ENCODE assay signal across 8 mouse cellular contexts in the genomic region with DNA sequence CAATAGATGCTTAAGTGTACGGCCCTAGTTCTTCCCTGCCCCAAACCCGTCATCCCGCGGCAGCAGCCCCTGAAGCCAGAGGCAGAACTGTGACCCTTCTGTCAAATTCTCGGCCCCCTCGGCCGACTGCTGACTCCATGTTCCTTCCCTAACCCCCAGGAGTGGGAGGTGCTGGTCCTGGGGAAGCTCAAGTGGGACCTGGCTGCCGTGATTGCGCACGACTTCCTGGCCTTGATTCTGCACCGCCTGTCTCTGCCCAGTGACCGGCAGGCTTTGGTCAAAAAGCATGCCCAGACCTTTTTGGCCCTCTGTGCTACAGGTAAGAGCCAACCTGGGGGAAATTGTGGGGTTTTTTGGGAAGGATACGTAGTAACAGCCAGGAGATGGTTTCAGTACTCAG. TPM values are rescaled to one million over a fixed set of nuclear protein-coding genes. Genes with fewer than 3 reads are reported as not detected.
DNase-seq lines count a peak whose midpoint lies in the region; ATAC-seq lines count a peak whose summit lies in the region.

No protein-coding gene starts in this region.

- peak; percentile 18 for DNase-seq in kidney, postnatal 10 days
- no peak for DNase-seq in kidney, postnatal 4 days
- DNase-seq in embryonic facial prominence, embryonic 10.5 days (ENCODE audit: low spot score): no peak
- DNase-seq in frontal cortex, postnatal 36 days (ENCODE audit: low spot score in 2 of 2): no peak
- DNase-seq in retina, embryonic 14.5 days (ENCODE audit: low spot score): no peak
- DNase-seq in left cerebral cortex, adult 18-20 months (ENCODE audit: low spot score in 2 of 2): no peak

- H3K4me1 ChIP-seq in embryonic facial prominence, embryonic 10.5 days: peaks cover 48% of the 10 kb centered on the region
- peaks cover 53% of the 10 kb centered on the region for H3K4me1 ChIP-seq in hindbrain, embryonic 13.5 days (replicated peaks)
- H3K4me1 ChIP-seq in midbrain, embryonic 12.5 days: peaks cover 49% of the 10 kb centered on the region

- no peaks in the 10 kb centered on the region for H3K27me3 ChIP-seq in embryonic facial prominence, embryonic 10.5 days (replicated peaks; ENCODE audit: low read depth, poor library complexity, severe bottlenecking)
- 0 out of 2 replicates have a peak, but pooled peaks cover 4% of the 10 kb centered on the region for H3K27me3 ChIP-seq in hindbrain, embryonic 13.5 days
- H3K27me3 ChIP-seq in midbrain, embryonic 12.5 days: no peaks in the 10 kb centered on the region

- ATAC-seq in hindbrain, embryonic 13.5 days (ENCODE audit: low FRiP score): no peak
- ATAC-seq in midbrain, embryonic 12.5 days (ENCODE audit: low FRiP score, low read depth): no peak

- 73% methylated on average over 13 of the region's 13 CpGs for WGBS in embryonic facial prominence, embryonic 10.5 days
- 79% methylated on average over 13 of the region's 13 CpGs for WGBS in hindbrain, embryonic 13.5 days
- WGBS in midbrain, embryonic 12.5 days: 52% methylated on average over 13 of the region's 13 CpGs

- H3K27ac ChIP-seq in embryonic facial prominence, embryonic 10.5 days (replicated peaks): peak overlapping the region; percentile 91
- H3K27ac ChIP-seq in hindbrain, embryonic 13.5 days: no peak overlapping the region
- no peak overlapping the region for H3K27ac ChIP-seq in midbrain, embryonic 12.5 days (replicated peaks)

- peak overlapping the region; percentile 49 for H3K9ac ChIP-seq in hindbrain, embryonic 13.5 days
- no peak overlapping the region for H3K9ac ChIP-seq in midbrain, embryonic 12.5 days (replicated peaks)

- H3K4me3 ChIP-seq in embryonic facial prominence, embryonic 10.5 days: peak overlapping the region; percentile 96
- H3K4me3 ChIP-seq in hindbrain, embryonic 13.5 days: no peak overlapping the region
- H3K4me3 ChIP-seq in midbrain, embryonic 12.5 days: no peak overlapping the region

- no peaks in the 10 kb centered on the region for H3K9me3 ChIP-seq in embryonic facial prominence, embryonic 10.5 days
- H3K9me3 ChIP-seq in hindbrain, embryonic 13.5 days: no peaks in the 10 kb centered on the region
- no peaks in the 10 kb centered on the region for H3K9me3 ChIP-seq in midbrain, embryonic 12.5 days

- no peak overlapping the region for H3K4me2 ChIP-seq in hindbrain, embryonic 13.5 days
- peak overlapping the region; percentile 95 for H3K4me2 ChIP-seq in midbrain, embryonic 12.5 days (replicated peaks)

- peaks cover 60% of the 10 kb centered on the region for H3K36me3 ChIP-seq in embryonic facial prominence, embryonic 10.5 days (replicated peaks)
- H3K36me3 ChIP-seq in hindbrain, embryonic 13.5 days: peaks cover 38% of the 10 kb centered on the region
- H3K36me3 ChIP-seq in midbrain, embryonic 12.5 days: peaks cover 42% of the 10 kb centered on the region

RNA-seq across cellular contexts. Expression of a gene that starts 14.0 kb away (rescaled TPM):
- 43.8 and 44.7 TPM in 2 replicates for polyA plus RNA-seq in embryonic facial prominence, embryonic 10.5 days (2016; fragmentation: Nextera tagmentation; extraction: Ambion mirVana)
- polyA plus RNA-seq in hindbrain, embryonic 13.5 days (2015; fragmentation: Nextera tagmentation; extraction: Ambion mirVana): 33.9 and 34.2 TPM in 2 replicates
- 30.8 and 31.5 TPM in 2 replicates for polyA plus RNA-seq in midbrain, embryonic 12.5 days (2016; fragmentation: Nextera tagmentation; extraction: Ambion mirVana)
- total RNA-seq in left cerebral cortex, adult 18-20 months (2021): 10 to 100 TPM; 18.3 to 18.7 TPM

RNA-seq across cellular contexts. Expression of a gene that starts 14.1 kb away (rescaled TPM):
- 46.7 and 48.9 TPM in 2 replicates for polyA plus RNA-seq in embryonic facial prominence, embryonic 10.5 days (2016; fragmentation: Nextera tagmentation; extraction: Ambion mirVana)
- polyA plus RNA-seq in hindbrain, embryonic 13.5 days (2015; fragmentation: Nextera tagmentation; extraction: Ambion mirVana): 42.5 and 44.8 TPM in 2 replicates
- 39.5 and 41.0 TPM in 2 replicates for polyA plus RNA-seq in midbrain, embryonic 12.5 days (2016; fragmentation: Nextera tagmentation; extraction: Ambion mirVana)
- total RNA-seq in left cerebral cortex, adult 18-20 months (2021): 10 to 100 TPM; 33.0 to 33.5 TPM

RNA-seq across cellular contexts. Expression of a gene that starts 14.1 kb away (rescaled TPM):
- 1.6 and 2.4 TPM in 2 replicates for polyA plus RNA-seq in embryonic facial prominence, embryonic 10.5 days (2016; fragmentation: Nextera tagmentation; extraction: Ambion mirVana)
- 2.1 and 2.7 TPM in 2 replicates for polyA plus RNA-seq in hindbrain, embryonic 13.5 days (2015; fragmentation: Nextera tagmentation; extraction: Ambion mirVana)
- 2.2 and 2.5 TPM in 2 replicates for polyA plus RNA-seq in midbrain, embryonic 12.5 days (2016; fragmentation: Nextera tagmentation; extraction: Ambion mirVana)
- total RNA-seq in left cerebral cortex, adult 18-20 months (2021): 1 to 10 TPM; 3.3 to 8.3 TPM

RNA-seq across cellular contexts. Expression of a gene that starts 33.2 kb away (rescaled TPM):
- polyA plus RNA-seq in embryonic facial prominence, embryonic 10.5 days (2016; fragmentation: Nextera tagmentation; extraction: Ambion mirVana): 4.1 and 5.4 TPM in 2 replicates
- 8.6 and 9.1 TPM in 2 replicates for polyA plus RNA-seq in hindbrain, embryonic 13.5 days (2015; fragmentation: Nextera tagmentation; extraction: Ambion mirVana)
- 10.5 and 11.9 TPM in 2 replicates for polyA plus RNA-seq in midbrain, embryonic 12.5 days (2016; fragmentation: Nextera tagmentation; extraction: Ambion mirVana)
- total RNA-seq in left cerebral cortex, adult 18-20 months (2021): 10 to 100 TPM in 1 of 2 experiments, 1 to 10 TPM in 1; 8.0 to 11.3 TPM
